Mouse (Mus musculus): ENCODE measurements at regions not wholly inside any gene's neighbourhood (a gene's known extent, or its start where the extent isn't known, plus 50 kb on each side); places are given as distances from the start of the nearest gene placed in this dataset.

- Histone ChIP-seq H3K27ac (no peak overlapping the region), H3K27me3 (no peaks in the 10 kb centered on the region), H3K9ac (no peak overlapping the region), H3K36me3 (ENCODE audit: poor library complexity, severe bottlenecking) (no peaks in the 10 kb centered on the region), H3K4me2 (no peak overlapping the region), H3K9me3 (replicated peaks) (no peaks in the 10 kb centered on the region), H3K4me1 (no peaks in the 10 kb centered on the region), H3K4me3 (no peak overlapping the region)
- ATAC-seq = no peak
- 92% methylated on average over 3 of the region's 3 CpGs for WGBS
These were observed 404.2 kb upstream of the Cntn3 start for GRCm38 (mm10) chr6:102977122-102977521.

DNA sequence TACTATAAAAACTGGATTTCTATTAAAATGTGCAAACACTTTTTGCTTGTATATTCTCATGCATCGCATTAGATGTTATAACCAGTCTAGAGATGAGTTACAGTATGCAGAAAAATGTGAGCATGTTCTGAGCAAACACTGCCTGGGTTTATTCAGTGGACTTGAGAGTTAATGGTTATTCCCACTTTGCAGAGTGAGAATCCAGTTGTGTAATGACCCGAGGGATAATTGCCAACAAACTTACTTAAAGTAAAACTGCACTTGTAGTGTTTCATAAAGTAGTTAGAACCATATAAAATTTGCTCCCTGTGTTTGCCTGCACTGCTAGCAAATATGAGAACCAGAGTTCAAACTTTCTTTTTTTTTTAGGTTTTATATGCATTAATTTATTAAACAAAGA, 450.4 kb upstream of the Cntn3 start:
- ATAC-seq = no peak
- H3K4me1 ChIP-seq = no peaks in the 10 kb centered on the region
- no peak overlapping the region for H3K4me3 ChIP-seq
- H3K4me2 ChIP-seq = no peak overlapping the region
- H3K9ac ChIP-seq = no peak overlapping the region
- no peaks in the 10 kb centered on the region for H3K36me3 ChIP-seq (ENCODE audit: poor library complexity, severe bottlenecking)
- H3K27ac ChIP-seq = no peak overlapping the region
- WGBS = 81% methylated on average over 2 of the region's 2 CpGs
- H3K27me3 ChIP-seq = no peaks in the 10 kb centered on the region
- no peaks in the 10 kb centered on the region for H3K9me3 ChIP-seq (replicated peaks)

- Histone ChIP-seq H3K4me2 (no peak overlapping the region), H3K27ac (no peak overlapping the region)
These were observed 451.1 kb upstream of the Cntn3 start for GRCm38 (mm10) chr6:103024006-103024405.

GRCm38 (mm10) chr6:103028150-103028549, 455.2 kb upstream of the Cntn3 start:
- Histone ChIP-seq H3K9me3 (replicated peaks) (no peaks in the 10 kb centered on the region), H3K4me2 (no peak overlapping the region), H3K27me3 (no peaks in the 10 kb centered on the region), H3K4me1 (no peaks in the 10 kb centered on the region), H3K27ac (no peak overlapping the region), H3K4me3 (no peak overlapping the region), H3K36me3 (ENCODE audit: poor library complexity, severe bottlenecking) (no peaks in the 10 kb centered on the region), H3K9ac (no peak overlapping the region)
- ATAC-seq = no peak
- WGBS = 83% methylated on average over 1 of the region's 1 CpGs

More at GRCm38 (mm10) chr6:103024006-103024405, 451.1 kb upstream of the Cntn3 start:
- H3K9ac ChIP-seq = no peak overlapping the region
- no peak overlapping the region for H3K4me3 ChIP-seq
- no peaks in the 10 kb centered on the region for H3K9me3 ChIP-seq (replicated peaks)
- 55% methylated on average over 2 of the region's 2 CpGs for WGBS
- no peak for ATAC-seq
- H3K4me1 ChIP-seq = no peaks in the 10 kb centered on the region
- H3K36me3 ChIP-seq (ENCODE audit: poor library complexity, severe bottlenecking) = no peaks in the 10 kb centered on the region
- no peaks in the 10 kb centered on the region for H3K27me3 ChIP-seq

- Histone ChIP-seq H3K4me2 (no peak overlapping the region), H3K4me3 (no peak overlapping the region), H3K4me1 (no peaks in the 10 kb centered on the region), H3K9ac (no peak overlapping the region), H3K27ac (no peak overlapping the region), H3K36me3 (ENCODE audit: poor library complexity, severe bottlenecking) (no peaks in the 10 kb centered on the region), H3K27me3 (no peaks in the 10 kb centered on the region), H3K9me3 (replicated peaks) (no peaks in the 10 kb centered on the region)
- WGBS = 35% methylated on average over 4 of the region's 4 CpGs
- ATAC-seq = no peak
These were observed 460.5 kb upstream of the Cntn3 start for GRCm38 (mm10) chr6:103033418-103033817.

GRCm38 (mm10) chr6:103033919-103034318, 461.0 kb upstream of the Cntn3 start:
- no peak overlapping the region for H3K4me3 ChIP-seq
- WGBS = 23% methylated on average over 7 of the region's 7 CpGs
- H3K27me3 ChIP-seq = no peaks in the 10 kb centered on the region
- H3K9me3 ChIP-seq (replicated peaks) = no peaks in the 10 kb centered on the region
- H3K4me1 ChIP-seq = no peaks in the 10 kb centered on the region
- H3K27ac ChIP-seq = no peak overlapping the region
- no peak overlapping the region for H3K9ac ChIP-seq
- H3K4me2 ChIP-seq = no peak overlapping the region
- no peaks in the 10 kb centered on the region for H3K36me3 ChIP-seq (ENCODE audit: poor library complexity, severe bottlenecking)
- ATAC-seq = no peak

- H3K4me2 ChIP-seq = no peak overlapping the region
- no peaks in the 10 kb centered on the region for H3K4me1 ChIP-seq
- 42% methylated on average over 5 of the region's 5 CpGs for WGBS
- peak; percentile 41; the same call in 1 of the 2 replicates for ATAC-seq
- no peaks in the 10 kb centered on the region for H3K27me3 ChIP-seq
- no peak overlapping the region for H3K27ac ChIP-seq
- H3K9ac ChIP-seq = no peak overlapping the region
- H3K36me3 ChIP-seq (ENCODE audit: poor library complexity, severe bottlenecking) = no peaks in the 10 kb centered on the region
- H3K4me3 ChIP-seq = no peak overlapping the region
- H3K9me3 ChIP-seq (replicated peaks) = no peaks in the 10 kb centered on the region
These were observed 449.8 kb upstream of the Chl1 start for GRCm38 (mm10) chr6:103060591-103060990.

DNA sequence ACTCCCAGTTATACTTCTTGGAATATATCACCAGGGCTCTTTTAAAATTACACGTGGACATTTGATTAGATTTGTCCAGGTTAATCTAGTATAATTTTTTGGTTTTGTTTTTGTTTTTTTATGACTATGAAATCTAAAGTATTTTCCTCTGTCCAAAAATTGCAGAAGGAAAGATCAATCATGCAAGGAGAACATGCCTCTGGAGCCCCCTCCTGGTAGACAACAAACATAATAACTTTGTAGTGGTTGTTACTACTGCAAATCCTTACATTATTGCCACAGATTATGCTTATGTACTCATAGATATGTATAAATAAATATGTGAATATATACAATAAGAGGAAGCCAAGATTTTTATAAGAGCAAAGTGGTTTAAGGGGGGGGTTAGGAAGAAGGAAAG, 404.2 kb upstream of the Chl1 start:
- no peaks in the 10 kb centered on the region for H3K27me3 ChIP-seq
- no peak overlapping the region for H3K9ac ChIP-seq
- WGBS = 49% methylated on average over 1 of the region's 1 CpGs
- H3K4me2 ChIP-seq = no peak overlapping the region
- H3K36me3 ChIP-seq (ENCODE audit: poor library complexity, severe bottlenecking) = no peaks in the 10 kb centered on the region
- H3K9me3 ChIP-seq (replicated peaks) = no peaks in the 10 kb centered on the region
- H3K27ac ChIP-seq = no peak overlapping the region
- ATAC-seq = no peak
- no peak overlapping the region for H3K4me3 ChIP-seq
- H3K4me1 ChIP-seq = no peaks in the 10 kb centered on the region

DNA sequence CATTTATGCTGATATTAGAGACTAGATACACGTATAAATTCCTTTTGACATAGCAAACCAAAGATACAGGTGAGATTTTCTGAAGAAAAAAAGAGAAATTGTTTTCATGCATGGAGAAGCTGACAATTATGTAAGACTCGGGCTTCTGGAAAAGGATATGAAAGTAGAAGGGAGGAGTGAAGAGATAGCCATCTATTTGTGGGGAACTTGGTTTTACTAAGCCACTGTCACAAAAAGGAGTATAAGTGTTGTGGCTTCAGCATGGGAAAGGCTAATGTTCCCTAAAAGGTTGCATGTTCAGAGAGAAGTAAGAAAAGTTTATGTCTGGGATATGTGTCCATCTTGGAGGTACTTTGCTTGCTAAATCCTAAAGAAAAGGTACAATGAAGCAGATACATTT, 390.8 kb upstream of the Chl1 start:
- ATAC-seq = no peak
- Histone ChIP-seq H3K36me3 (ENCODE audit: poor library complexity, severe bottlenecking) (no peaks in the 10 kb centered on the region), H3K4me2 (no peak overlapping the region), H3K27me3 (no peaks in the 10 kb centered on the region), H3K9ac (no peak overlapping the region), H3K27ac (no peak overlapping the region), H3K4me3 (no peak overlapping the region), H3K4me1 (no peaks in the 10 kb centered on the region), H3K9me3 (replicated peaks) (no peaks in the 10 kb centered on the region)
- WGBS = 84% methylated on average over 2 of the region's 2 CpGs

DNA sequence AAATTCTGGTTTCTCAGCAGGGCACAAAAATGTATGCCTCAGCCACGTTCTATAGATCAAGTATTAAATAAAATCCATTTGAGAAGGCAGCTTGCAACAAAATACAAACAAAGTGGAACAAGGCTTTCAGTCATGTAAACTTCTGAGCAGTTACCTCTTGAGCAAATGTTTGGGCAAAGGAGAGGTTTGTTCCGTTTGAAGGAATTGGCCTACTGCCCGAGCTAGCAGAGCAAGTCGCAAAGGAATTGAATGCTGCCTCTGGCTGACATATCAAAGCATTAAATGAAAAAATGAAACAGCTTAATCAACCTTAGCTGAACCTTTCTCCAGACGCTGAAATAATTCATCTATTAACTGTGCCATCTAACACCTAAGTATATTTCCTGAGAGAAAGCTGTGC, 369.5 kb upstream of the Chl1 start:
- Histone ChIP-seq H3K36me3 (ENCODE audit: poor library complexity, severe bottlenecking) (no peaks in the 10 kb centered on the region), H3K4me2 (no peak overlapping the region), H3K4me3 (no peak overlapping the region), H3K27ac (no peak overlapping the region), H3K9ac (no peak overlapping the region), H3K9me3 (replicated peaks) (no peaks in the 10 kb centered on the region), H3K27me3 (no peaks in the 10 kb centered on the region), H3K4me1 (no peaks in the 10 kb centered on the region)
- WGBS = 81% methylated on average over 5 of the region's 5 CpGs
- no peak for ATAC-seq

- no peak overlapping the region for H3K9ac ChIP-seq
- 69% methylated on average over 1 of the region's 1 CpGs for WGBS
- H3K4me1 ChIP-seq = no peaks in the 10 kb centered on the region
- H3K27ac ChIP-seq = no peak overlapping the region
- H3K4me3 ChIP-seq = no peak overlapping the region
- H3K4me2 ChIP-seq = no peak overlapping the region
- H3K36me3 ChIP-seq (ENCODE audit: poor library complexity, severe bottlenecking) = no peaks in the 10 kb centered on the region
- H3K9me3 ChIP-seq (replicated peaks) = no peaks in the 10 kb centered on the region
- no peak for ATAC-seq
- no peaks in the 10 kb centered on the region for H3K27me3 ChIP-seq
These were observed 332.5 kb upstream of the Chl1 start for GRCm38 (mm10) chr6:103177851-103178250.

GRCm38 (mm10) chr6:103183355-103183754, 327.0 kb upstream of the Chl1 start:
- ATAC-seq = no peak

DNA sequence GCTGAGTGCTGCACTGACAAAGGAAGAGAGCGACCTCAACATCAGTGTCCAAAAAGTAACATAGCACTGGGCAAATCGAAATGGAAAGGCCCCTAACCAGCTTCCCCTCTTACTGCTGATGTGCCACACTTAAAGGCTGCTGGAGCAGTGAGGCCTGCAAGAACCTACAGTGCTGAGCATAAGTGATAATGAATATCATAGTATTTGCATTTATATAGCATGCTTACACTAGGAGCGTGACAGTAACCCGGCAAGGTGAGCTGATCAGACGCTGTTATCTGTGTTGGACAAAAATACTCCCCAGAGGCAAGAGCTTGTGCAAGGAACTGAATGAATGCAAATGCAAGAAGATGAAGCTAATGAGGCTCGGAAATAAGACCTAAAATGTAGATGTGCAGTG, 313.5 kb upstream of the Chl1 start:
- ATAC-seq = no peak
- no peak overlapping the region for H3K27ac ChIP-seq
- no peaks in the 10 kb centered on the region for H3K27me3 ChIP-seq
- no peak overlapping the region for H3K4me3 ChIP-seq
- 82% methylated on average over 6 of the region's 6 CpGs for WGBS
- H3K4me2 ChIP-seq = no peak overlapping the region
- H3K9me3 ChIP-seq (replicated peaks) = no peaks in the 10 kb centered on the region
- no peak overlapping the region for H3K9ac ChIP-seq
- no peaks in the 10 kb centered on the region; the same call in 1 of the 2 replicates for H3K4me1 ChIP-seq
- H3K36me3 ChIP-seq (ENCODE audit: poor library complexity, severe bottlenecking) = no peaks in the 10 kb centered on the region

More at GRCm38 (mm10) chr6:103183355-103183754, 327.0 kb upstream of the Chl1 start:
- no peaks in the 10 kb centered on the region for H3K36me3 ChIP-seq (ENCODE audit: poor library complexity, severe bottlenecking)
- no peak overlapping the region for H3K9ac ChIP-seq
- H3K9me3 ChIP-seq (replicated peaks) = no peaks in the 10 kb centered on the region
- no peak overlapping the region for H3K4me3 ChIP-seq
- no peaks in the 10 kb centered on the region for H3K27me3 ChIP-seq
- H3K4me2 ChIP-seq = no peak overlapping the region
- no peaks in the 10 kb centered on the region for H3K4me1 ChIP-seq
- no peak overlapping the region for H3K27ac ChIP-seq
